Mouse (Mus musculus) thymus, postnatal 14 days (tissue): ENCODE measurements at regions not wholly inside any gene's neighbourhood (a gene's known extent, or its start where the extent isn't known, plus 50 kb on each side); places are given as distances from the start of the nearest gene placed in this dataset.

Source experiments
- DNase-seq: peaks from one replicate; pipeline ENCODE4 v3.0.0; 2021

DNA sequence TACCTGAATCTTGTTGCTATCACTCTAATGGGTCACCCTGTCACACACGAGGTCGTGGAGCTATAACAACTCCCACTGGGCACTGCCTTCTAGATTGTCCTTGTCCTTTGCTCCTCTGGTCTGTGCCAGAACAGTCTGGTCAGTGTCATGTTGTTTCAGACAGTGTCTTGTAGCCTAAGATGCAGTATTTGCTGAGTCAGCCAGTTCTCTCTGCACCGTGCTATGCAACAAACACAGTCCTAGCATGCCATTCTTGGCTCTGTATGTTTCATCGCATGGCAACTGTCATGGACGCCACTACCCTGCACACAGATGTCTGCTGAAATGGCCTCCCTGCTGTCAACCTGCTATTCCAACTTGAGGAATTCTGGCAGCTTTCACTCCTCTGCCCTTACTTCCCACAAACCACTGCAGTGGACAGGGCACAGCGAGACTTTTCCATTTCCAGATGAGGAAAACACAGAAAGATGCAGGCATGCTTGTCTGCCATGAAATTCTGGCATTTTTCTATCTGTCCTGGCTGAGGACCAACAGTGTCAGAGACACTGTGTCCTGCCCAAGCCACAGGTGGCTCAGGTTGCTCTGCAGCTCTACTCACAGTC lies 117.3 kb upstream of the Slc22a23 start:
- DNase-seq, result no peak

DNA sequence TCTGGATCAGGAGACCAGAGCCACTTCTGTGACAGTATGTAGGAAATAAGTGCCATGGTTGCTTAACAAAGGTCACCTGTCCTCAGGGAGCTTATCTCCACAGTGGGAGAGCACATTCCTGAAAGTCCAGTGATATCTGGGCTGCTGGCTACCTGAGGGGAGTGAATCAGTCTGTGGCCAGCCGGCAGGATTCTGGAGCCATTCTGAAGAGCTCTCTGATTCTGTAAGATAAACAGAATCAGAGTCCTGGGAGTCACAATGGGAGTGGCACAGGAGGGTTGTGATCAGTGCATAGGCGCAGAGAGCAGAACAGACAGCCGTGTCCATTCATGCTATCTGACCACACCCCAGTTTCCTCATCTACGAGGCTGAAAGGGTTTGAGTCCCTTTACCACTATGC lies 116.0 kb upstream of the Slc22a23 start:
- DNase-seq, result no peak

GRCm38 (mm10) chr13:34456051-34456450 lies 111.1 kb upstream of the Slc22a23 start:
- DNase-seq, result no peak

DNA sequence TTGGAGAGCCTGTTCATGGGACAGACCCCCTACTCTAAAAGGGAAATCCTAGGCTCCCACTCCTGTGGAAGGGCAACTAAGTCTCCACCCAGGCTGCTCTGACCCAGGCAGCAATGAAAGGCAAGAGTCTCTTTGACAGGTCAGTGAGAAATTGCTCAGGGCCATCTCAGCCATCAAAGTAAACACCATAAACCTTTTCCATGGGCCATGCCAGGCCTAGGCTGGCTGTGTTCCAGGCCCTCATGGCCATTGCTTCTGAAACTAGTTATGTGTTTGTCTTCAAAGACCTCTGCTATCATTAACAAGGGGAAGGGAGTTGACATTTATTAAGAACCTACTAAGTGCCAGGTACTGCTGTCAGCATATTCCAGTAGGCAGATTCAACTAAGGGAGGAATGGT lies 101.8 kb upstream of the Slc22a23 start:
- DNase-seq, result no peak

DNA sequence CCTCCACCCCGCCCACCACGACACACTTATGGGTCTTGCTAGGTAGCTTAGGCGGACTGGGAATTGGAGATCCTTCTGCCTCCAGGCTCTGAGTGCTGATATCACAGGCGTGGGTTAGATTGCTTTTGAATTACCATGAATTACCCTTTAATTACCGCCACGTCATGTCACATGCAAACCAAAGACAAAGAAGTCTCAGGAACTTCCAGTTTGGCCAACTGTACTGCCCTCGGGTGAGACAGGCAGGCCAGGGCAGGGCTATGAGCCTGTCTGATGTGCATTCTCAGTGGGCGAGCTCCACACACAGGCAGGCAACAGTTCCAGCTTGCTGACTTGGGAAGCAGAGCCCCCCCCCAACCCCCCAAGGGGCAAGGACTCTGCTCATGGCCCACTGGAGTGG lies 101.3 kb upstream of the Slc22a23 start:
- DNase-seq, result no peak

- no peak for DNase-seq
Measured at GRCm38 (mm10) chr13:34441347-34441746, 96.4 kb upstream of the Slc22a23 start.

DNA sequence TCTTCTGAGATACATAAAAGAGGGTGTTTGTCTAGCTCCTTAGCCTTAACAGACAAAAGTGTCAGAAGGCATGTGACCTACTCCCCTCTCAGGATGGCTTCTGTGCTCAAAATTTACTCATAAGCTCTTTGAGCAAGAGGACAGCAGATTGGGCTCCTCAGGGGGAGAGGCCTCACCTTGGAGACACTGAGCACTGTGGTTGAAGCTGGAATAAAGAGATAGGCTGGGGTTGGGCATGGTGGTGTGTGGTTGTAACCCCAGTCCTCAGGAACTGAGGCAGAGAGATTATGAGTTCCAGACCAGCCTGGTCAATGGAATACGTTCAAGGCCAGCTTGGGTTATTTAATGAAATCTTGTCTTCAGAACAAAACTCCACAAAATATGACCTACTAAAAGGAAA lies 82.5 kb upstream of the Slc22a23 start:
- no peak for DNase-seq

DNA sequence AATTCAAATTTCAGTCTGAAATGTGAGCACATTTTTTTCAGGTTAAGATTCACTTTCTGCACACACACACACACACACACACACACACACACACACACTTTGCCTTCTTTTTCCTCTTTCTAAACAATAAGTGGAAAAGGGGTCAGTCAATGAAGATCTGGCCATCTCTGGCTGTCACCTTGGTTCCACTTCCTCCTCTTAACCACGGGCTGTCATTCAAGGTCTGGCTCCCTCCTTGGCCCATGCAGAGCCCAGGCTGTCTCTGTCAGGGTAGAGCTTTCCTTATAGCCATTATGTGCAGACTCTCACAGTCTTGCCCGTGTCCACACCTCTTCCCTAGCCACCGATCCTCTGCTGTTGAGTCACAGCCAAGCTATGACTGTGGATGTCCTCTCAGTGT lies 79.9 kb upstream of the Slc22a23 start:
- DNase-seq, result no peak

GRCm38 (mm10) chr13:34421644-34422043 lies 76.7 kb upstream of the Slc22a23 start:
- no peak for DNase-seq

- no peak for DNase-seq
Measured at GRCm38 (mm10) chr13:34420341-34421156, 75.6 kb upstream of the Slc22a23 start.

- no peak for DNase-seq
Measured at GRCm38 (mm10) chr13:34419061-34419460, 74.1 kb upstream of the Slc22a23 start.

DNA sequence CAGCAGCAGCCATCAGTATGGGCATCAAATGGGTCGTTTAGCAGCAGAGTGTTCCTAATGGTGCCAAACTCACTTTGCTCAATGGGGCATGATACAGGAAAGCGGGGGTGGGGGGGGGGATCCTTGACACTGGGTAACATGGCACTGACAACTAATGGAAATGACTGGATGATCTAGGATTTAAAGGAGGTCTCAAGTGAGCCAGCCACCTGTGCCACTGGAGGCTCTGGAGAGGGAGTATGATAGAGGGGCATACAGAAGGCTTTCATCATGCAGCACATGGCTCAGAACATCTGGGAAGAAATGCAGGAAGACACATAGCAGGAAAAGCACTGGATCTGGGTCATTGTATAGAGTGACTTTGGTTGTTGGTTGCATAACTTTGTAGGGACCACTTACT lies 71.6 kb upstream of the Slc22a23 start:
- DNase-seq, result no peak

- no peak for DNase-seq
Measured at GRCm38 (mm10) chr13:34414533-34414932, 69.6 kb upstream of the Slc22a23 start.

GRCm38 (mm10) chr13:34408669-34409055 lies 63.7 kb upstream of the Slc22a23 start:
- DNase-seq, result no peak

DNA sequence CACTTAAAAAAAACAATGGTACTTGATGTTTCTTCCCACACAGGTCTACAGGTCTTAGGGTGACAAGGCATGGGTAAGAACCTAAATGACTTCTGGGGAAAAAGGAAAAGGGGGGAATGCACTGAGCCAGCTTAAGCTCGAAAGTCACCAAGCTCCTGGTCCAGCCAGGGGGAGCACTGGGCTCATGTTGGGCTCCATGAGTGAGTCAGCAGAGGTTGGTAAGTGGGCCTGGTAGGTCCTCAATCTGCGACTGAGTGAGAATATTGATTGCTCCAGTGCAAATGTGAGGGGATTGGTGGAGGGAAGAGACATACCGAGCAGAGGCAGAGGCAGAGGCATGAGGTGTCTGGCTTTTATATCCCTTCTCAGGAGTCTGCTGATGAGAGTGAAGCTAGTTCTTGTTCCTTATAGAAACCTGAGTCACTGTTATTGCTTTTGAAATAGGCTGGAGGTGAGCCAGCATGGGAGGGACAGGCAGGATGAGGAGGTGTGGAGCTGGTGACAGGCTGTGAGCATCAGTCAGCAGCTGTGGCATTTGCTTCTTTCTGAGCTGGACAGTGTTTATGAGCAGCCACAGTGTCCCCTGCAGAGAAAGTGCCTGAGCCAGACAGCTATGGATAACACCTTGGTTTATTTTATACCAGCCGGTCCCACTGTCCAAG lies 63.2 kb upstream of the Slc22a23 start:
- no peak for DNase-seq

- DNase-seq, result no peak
Measured at GRCm38 (mm10) chr13:34406291-34406690, 61.3 kb upstream of the Slc22a23 start.

- DNase-seq, result no peak
Measured at GRCm38 (mm10) chr13:34402631-34403030, 57.6 kb upstream of the Slc22a23 start.

DNA sequence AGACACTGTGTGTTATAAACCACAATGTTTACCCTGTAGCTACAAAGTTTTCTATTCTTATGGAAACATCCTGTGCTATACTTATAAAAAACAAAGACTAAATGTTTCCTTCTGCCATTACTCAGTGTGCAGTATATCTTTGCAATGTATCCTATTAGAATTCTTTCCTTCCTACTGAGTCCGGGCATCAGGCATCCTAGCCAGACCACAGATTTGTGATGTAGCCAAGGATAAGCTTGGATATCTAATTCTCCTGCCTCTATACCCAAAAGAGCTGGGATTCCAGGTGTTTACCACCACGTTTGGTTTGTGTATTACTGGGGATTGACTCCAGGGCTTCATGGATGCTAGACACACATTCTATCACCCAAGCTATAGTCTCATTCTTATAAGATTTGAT lies 56.0 kb upstream of the Slc22a23 start:
- DNase-seq, result no peak

DNA sequence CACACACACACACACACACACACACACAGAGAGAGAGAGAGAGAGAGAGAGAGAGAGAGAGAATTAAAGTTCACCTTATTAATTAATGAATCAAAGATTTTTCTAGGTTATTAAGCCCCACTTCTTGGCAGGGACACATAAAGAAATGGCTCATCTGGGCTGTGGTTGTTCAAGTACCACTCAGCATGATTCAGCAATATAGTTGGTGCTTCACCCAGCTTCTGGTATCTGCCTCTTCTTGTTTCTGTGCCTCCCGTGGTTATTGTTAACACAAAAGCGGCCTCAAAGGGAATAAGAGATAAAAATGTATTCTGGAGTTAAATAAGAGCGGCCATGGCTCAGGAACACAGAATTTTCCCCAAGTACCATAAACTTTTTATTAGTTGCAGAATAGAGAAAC lies 53.9 kb upstream of the Slc22a23 start:
- DNase-seq, result no peak

- DNase-seq, result peak; percentile 4
Measured at GRCm38 (mm10) chr13:34398061-34398787, 53.2 kb upstream of the Slc22a23 start.

DNA sequence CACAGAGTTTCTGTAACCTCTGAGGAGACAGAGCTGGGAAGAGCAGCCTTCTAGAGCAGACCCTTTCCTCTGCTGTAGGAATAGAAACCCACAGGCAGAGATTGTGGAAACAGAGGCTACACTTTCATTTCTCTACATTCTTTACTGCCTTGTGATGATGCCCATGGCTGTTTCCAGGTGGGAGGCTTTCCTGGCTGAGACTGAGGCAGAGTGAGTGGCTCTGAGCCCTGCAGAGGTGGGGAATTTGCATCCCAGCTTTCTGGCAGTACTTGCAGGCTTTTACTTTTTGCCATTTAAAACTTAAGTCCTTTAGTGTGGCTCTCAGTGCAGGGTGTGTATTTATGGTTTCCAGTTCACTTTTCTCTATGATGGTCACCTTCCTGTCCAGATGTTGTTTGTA lies 50.5 kb upstream of the Slc22a23 start:
- DNase-seq, result no peak

GRCm38 (mm10) chr13:34395010-34395409 lies 50.0 kb upstream of the Slc22a23 start:
- no peak for DNase-seq
